In the genomic region with DNA sequence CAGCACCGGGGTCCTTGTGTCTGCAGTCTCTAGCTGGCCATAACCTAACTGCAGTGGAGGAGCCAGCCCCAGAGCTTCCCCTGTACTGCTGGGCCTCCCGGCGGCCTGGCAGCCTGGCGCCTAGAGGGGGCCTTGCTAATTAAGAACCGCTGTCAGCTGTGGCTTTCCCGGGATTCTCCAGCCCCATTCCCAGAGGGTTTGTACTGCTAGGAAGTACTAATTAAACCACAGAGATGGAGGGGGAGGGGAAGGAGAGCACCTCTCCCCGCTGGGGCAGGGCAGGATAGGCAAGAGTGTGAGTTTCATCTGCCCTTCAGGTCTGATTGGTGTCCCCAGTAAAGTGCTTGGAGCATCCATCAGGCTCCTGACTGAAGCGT, we compare ENCODE assay signal across 8 mouse cellular contexts. TPM values are rescaled to one million over a fixed set of nuclear protein-coding genes. Genes with fewer than 3 reads are reported as not detected.
DNase-seq lines count a peak whose midpoint lies in the region; ATAC-seq lines count a peak whose summit lies in the region.

No protein-coding gene starts in this region.

- H3K27ac ChIP-seq in forebrain, embryonic 13.5 days = peak overlapping the region; percentile 94
- H3K27ac ChIP-seq in liver, embryonic 15.5 days (replicated peaks) = peak overlapping the region; percentile 42

- no peak for ATAC-seq in cerebellum, adult (ENCODE audit: insufficient number of reproducible peaks, low FRiP score, low TSS enrichment)
- ATAC-seq in forebrain, embryonic 13.5 days = peak; percentile 29; the same call in 1 of the 2 replicates
- peak; percentile 3; the same call in 1 of the 2 replicates for ATAC-seq in liver, embryonic 15.5 days (ENCODE audit: insufficient read depth)

- no peaks in the 10 kb centered on the region for H3K9me3 ChIP-seq in forebrain, embryonic 13.5 days (replicated peaks)
- no peaks in the 10 kb centered on the region for H3K9me3 ChIP-seq in liver, embryonic 15.5 days (replicated peaks)

- DNase-seq in cerebellum, adult 9-11 months = peak; percentile 61
- peak; percentile 75 for DNase-seq in 3T3-L1 (ENCODE audit: low read depth, low spot score)
- no peak for DNase-seq in thymus, postnatal 14 days
- no peak for DNase-seq in spleen, postnatal 4 days (ENCODE audit: low spot score in 2 of 2)
- no peak for DNase-seq in yolk sac, embryonic 10.5 days (ENCODE audit: low spot score)

- peak overlapping the region; percentile 5; the same call in 1 of the 2 replicates for H3K4me3 ChIP-seq in forebrain, embryonic 13.5 days
- H3K4me3 ChIP-seq in liver, embryonic 15.5 days (replicated peaks) = no peak overlapping the region

- H3K36me3 ChIP-seq in forebrain, embryonic 13.5 days (ENCODE audit: poor library complexity, severe bottlenecking) = peaks cover 33% of the 10 kb centered on the region
- H3K36me3 ChIP-seq in liver, embryonic 15.5 days (replicated peaks) = peaks cover 97% of the 10 kb centered on the region

- WGBS in forebrain, embryonic 13.5 days = 3% methylated on average over 8 of the region's 8 CpGs
- 47% methylated on average over 8 of the region's 8 CpGs for WGBS in liver, embryonic 15.5 days (ENCODE audit: insufficient replicate concordance)

- no peaks in the 10 kb centered on the region for H3K27me3 ChIP-seq in forebrain, embryonic 13.5 days
- no peaks in the 10 kb centered on the region for H3K27me3 ChIP-seq in liver, embryonic 15.5 days

- H3K4me2 ChIP-seq in forebrain, embryonic 13.5 days = peak overlapping the region; percentile 27
- H3K4me2 ChIP-seq in liver, embryonic 15.5 days = no peak overlapping the region

- peaks cover 92% of the 10 kb centered on the region for H3K4me1 ChIP-seq in forebrain, embryonic 13.5 days
- peaks cover 43% of the 10 kb centered on the region for H3K4me1 ChIP-seq in liver, embryonic 15.5 days (replicated peaks)

- peak overlapping the region; percentile 36; the same call in 1 of the 2 replicates for H3K9ac ChIP-seq in forebrain, embryonic 13.5 days
- no peak overlapping the region for H3K9ac ChIP-seq in liver, embryonic 15.5 days

RNA-seq across cellular contexts. Expression of a gene that starts 25.8 kb away (rescaled TPM):
- polyA plus RNA-seq in forebrain, embryonic 13.5 days (2015; fragmentation: Nextera tagmentation; extraction: Ambion mirVana) = 66.9 and 79.8 TPM in 2 replicates
- polyA plus RNA-seq in liver, embryonic 15.5 days (2015; fragmentation: Nextera tagmentation; extraction: Ambion mirVana) = 50.1 and 52.3 TPM in 2 replicates

Comparison
In these comparisons a context has a peak if more than half of its experiments do, and no peak if none do; other contexts are left out.
1. DNase-seq: peak in cerebellum, adult 9-11 months (single experiment) and 3T3-L1 (single experiment); none in thymus, postnatal 14 days (single experiment), spleen, postnatal 4 days (0 of 2) and yolk sac, embryonic 10.5 days (single experiment).